Mouse (Mus musculus) thymus, adult 2 months (tissue): ENCODE results near the gene Gm9936.

ENCODE experiments used
- CTCF ChIP-seq: fragments of 200-500 bp; IDR thresholded peaks from 2 replicates; pipeline ENCODE4 v1.5.1; 2012; ENCODE audit warnings: mild to moderate bottlenecking, control low read depth, low read length, moderate library complexity, borderline replicate concordance; ENCODE audit not compliant: control insufficient read depth, poor library complexity, insufficient read depth; ENCODE audit errors: extremely low read depth
- POLR2A ChIP-seq: fragments of 200-500 bp; IDR thresholded peaks from 2 replicates; pipeline ENCODE4 v1.6.1; 2012; ENCODE audit warnings: mild to moderate bottlenecking, low read length, control low read depth, moderate library complexity; ENCODE audit not compliant: control insufficient read depth, poor library complexity, insufficient read depth; ENCODE audit errors: extremely low read depth

GRCm38 (mm10) chr5:114877487-114877886 is 19.0 kb upstream of the Gm9936 start:
- no peak for TF ChIP-seq POLR2A
- no peak for TF ChIP-seq CTCF
